Mouse (Mus musculus) cerebellum, adult 2 months (tissue): Measurements from ENCODE around the gene C1ql2.

Experiments used
- CTCF ChIP-seq: fragments of 200-500 bp; IDR thresholded peaks from 2 replicates; pipeline ENCODE4 v1.5.1; 2011; ENCODE audit warnings: low read depth, mild to moderate bottlenecking, control low read depth, low read length, moderate library complexity, borderline replicate concordance; ENCODE audit not compliant: insufficient read depth
- POLR2A ChIP-seq: fragments of 200-500 bp; IDR thresholded peaks from 2 replicates; pipeline ENCODE4 v1.6.1; 2011; ENCODE audit warnings: low read length, control low read depth, borderline replicate concordance; ENCODE audit not compliant: insufficient read depth

GRCm38 (mm10) chr1:120390336-120390735 lies 50.0 kb downstream of the C1ql2 start:
- TF ChIP-seq POLR2A, result no peak
- no peak for TF ChIP-seq CTCF
